Comparison of ENCODE assay signal across 14 mouse cellular contexts in genomic region chr9:77484751-77485150, GRCm38 (mm10).
"Had no signal": no experiment of that assay in that cellular context is flagged by ENCODE, and none has a peak within 500 bp of the region (broad histone marks: within the 10 kb centered on the region; RNA-seq: fewer than 3 reads in every experiment).

No protein-coding gene starts in this region.

- DNase-seq: kidney, adult 9 months; kidney, postnatal 14 days; kidney, postnatal 4 days; liver, embryonic 13.5 days; lung, adult 2 months; lung, postnatal 14 days; lung, postnatal 4 days; retina, postnatal 1 day; right cerebral cortex, postnatal 25 days; thymus, postnatal 4 days had no signal

- H3K36me3 ChIP-seq: liver, embryonic 13.5 days; midbrain, embryonic 10.5 days; midbrain, embryonic 13.5 days; neural tube, embryonic 13.5 days had no signal

- H3K27me3 ChIP-seq: liver, embryonic 13.5 days; neural tube, embryonic 13.5 days had no signal

- H3K4me3 ChIP-seq: liver, embryonic 13.5 days; midbrain, embryonic 10.5 days; midbrain, embryonic 13.5 days; myocyte; neural tube, embryonic 13.5 days had no signal

- H3K27ac ChIP-seq: liver, embryonic 13.5 days; midbrain, embryonic 10.5 days; midbrain, embryonic 13.5 days; neural tube, embryonic 13.5 days had no signal
